Mouse (Mus musculus): ENCODE data around the gene 5330417C22Rik.

DNA sequence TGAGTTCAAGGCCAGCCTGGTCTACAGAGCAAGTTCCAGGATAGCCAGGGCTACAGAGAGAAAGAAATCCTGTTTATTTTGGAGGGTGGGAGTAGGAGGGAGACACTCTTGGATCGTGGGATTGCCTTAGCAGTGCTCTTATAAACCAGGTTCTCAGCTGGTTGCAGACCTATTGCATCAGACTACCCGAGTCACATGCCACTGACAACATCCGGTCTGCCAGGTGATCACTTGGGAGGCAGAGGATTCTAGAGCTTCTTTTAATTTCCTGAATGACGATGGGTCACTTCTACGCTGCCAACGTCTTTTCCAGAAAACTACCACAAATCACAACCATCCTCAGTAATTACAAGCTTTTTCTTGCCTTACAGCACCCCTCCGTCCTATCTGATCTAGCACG lies 92.3 kb downstream of the 5330417C22Rik start:
- TF ChIP-seq CTCF (IDR thresholded peaks at IDR 0.05; ENCODE audit: control insufficient read depth, insufficient read depth, insufficient read length) (no peak), MYOD1 (IDR thresholded peaks at IDR 0.05; ENCODE audit: control insufficient read depth, insufficient read length, low read depth) (no peak), USF1 (IDR thresholded peaks at IDR 0.05; ENCODE audit: low read depth) (peak; percentile 97), MYOG (IDR thresholded peaks at IDR 0.05; ENCODE audit: control insufficient read depth, extremely low read depth, insufficient read length) (no peak)
